Mouse (Mus musculus): Measurements from ENCODE around the gene Kcp. TPM values are rescaled to one million over a fixed set of nuclear protein-coding genes. Genes with fewer than 3 reads are reported as not detected.

Kcp gene
- polyA plus RNA-seq (2015; fragmentation: Illumina TruSeq; extraction: RNeasy Lipid Tissue Mini Kit (QIAGEN cat#74804); ENCODE audit: insufficient read depth, low read depth, low replicate concordance) = 1.1 TPM

DNA sequence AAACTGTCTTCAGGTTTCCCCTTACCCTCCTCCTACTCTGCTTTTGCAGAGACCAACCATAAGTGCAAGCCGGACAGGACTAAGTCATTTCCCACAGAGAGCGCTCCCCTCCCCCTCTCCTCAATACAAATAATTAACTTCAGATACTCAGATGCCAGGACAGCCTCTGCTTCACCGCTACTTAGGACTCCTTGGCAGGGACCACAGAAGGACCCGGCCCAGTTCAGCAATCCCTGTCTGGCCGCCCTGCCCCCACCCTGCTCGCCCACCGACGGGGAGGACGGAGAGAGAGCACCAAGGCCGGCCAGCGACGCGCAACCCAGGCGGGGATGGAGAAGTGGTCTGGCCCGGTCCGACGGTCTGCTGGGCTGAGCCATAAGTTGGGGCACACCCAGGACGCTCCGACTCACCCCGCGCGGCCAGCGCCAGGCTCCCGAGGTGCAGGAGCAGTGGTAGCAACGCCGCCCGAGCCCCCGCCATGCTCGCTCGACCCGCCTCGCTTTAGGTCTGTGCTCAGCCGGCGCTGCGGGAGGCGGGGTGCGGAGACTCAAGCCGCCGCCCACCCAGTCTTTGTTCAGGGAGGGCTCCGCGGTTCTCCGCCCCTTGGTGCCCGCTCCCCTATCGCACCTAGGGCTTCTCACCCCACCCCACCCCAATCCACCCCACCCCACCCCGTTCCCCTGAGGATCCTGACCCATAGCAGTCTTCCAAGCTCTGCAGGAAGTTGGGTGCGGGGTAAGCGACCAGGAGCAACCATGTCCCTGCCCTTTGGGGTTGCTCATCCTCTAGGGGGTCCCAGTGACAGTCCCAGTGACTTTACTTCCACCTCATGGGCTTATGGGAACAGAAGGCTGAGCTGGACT, at the start of gene Kcp:
Kcp (minus strand) TSS at position 506 of the 863 bp plus-strand sequence.

DNA sequence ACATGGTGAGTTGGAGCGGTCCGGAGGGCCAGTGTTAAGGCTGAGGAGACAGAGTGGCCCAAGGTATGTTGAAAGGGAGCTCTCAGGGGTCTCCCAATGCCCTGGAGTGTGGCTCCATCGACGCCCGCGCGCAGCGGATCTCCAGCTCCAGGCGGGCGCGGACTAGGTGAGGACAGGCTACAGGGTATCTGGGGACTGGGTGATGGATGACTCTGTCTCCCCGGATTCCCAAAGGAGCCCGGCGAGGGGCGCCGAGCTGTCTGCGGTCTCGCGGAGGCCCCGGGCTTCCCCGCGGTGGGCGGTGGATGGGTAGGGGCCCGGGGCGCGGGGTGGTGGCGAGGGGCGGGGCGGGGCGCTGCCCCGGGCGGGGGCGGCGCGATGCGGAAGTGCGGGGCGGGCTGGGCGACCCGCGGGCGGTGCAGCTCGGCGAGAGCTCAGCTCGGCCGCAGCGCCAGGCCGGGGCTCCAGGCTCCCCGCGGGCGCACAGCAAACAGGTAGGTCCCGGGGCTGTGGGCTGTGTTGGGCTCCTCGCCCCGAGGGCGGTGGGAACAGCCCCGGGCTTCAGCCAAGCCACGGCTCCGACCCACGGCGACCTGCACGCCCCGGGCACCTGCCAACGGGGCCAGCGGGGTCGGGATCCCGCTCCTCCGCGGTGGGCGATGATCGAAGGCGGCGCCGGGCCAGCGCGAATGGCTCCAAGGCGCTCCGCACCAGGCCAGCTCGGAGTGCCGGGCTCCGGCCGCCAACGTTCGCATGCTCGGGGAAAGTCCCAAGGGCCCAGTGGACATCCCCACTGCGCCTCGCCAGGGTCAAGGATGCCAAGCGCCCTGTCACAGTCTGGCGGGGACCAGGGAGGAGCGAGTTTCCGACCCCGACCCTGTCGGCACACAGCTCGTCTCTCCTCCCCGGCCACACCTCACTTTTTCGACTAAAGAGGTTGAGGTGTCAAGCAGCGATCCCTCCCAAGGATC, 18.8 kb upstream of the Kcp start, which contains the start of gene Irf5:
Irf5 (plus strand) TSS at position 345 of the 971 bp plus-strand sequence.

DNA sequence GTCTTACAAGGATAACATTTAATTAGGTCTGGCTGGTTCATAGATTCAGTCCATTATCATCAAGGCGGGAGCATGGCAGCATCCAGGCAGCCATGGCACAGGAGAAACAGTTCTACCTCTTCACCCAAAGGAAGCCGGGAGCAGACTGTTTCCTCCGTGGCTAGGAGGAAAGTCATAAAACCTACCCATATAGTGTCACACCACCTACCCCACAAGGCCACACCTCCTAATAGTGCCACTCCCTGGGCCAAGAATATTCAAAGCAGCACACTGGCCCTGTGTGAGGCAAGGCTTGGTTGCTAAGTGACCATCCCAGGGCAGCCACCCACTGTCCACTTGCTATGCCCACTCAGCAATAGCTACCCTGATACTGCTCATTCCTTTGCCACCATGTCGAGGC, 36.6 kb downstream of the Kcp start, which contains the start of gene Atp6v1fnb:
Atp6v1fnb (plus strand) TSS at position 301 of the 400 bp plus-strand sequence.

GRCm38 (mm10) chr6:29467583-29468354, 40.0 kb downstream of the Kcp start, which contains the start of gene Atp6v1f:
Gene Atp6v1f, plus strand, starts transcription at chr6:29467718.

GRCm38 (mm10) chr6:29433038-29433803, 74.5 kb downstream of the Kcp start, which contains the start of gene Flnc:
Gene Flnc, plus strand, starts transcription at chr6:29433256.

Other genes with a start within 250 kb of the Kcp start
- gene Hilpda, start 235.5 kb downstream of the Kcp start, polyA plus RNA-seq (2015; fragmentation: Illumina TruSeq; extraction: RNeasy Lipid Tissue Mini Kit (QIAGEN cat#74804); ENCODE audit: insufficient read depth, low read depth, low replicate concordance) = 2.7 TPM
- gene Fam71f2, start 228.4 kb downstream of the Kcp start, polyA plus RNA-seq (2015; fragmentation: Illumina TruSeq; extraction: RNeasy Lipid Tissue Mini Kit (QIAGEN cat#74804); ENCODE audit: insufficient read depth, low read depth, low replicate concordance) = 1.2 TPM
- gene Fam71f1, start 188.8 kb downstream of the Kcp start, polyA plus RNA-seq (2015; fragmentation: Illumina TruSeq; extraction: RNeasy Lipid Tissue Mini Kit (QIAGEN cat#74804); ENCODE audit: insufficient read depth, low read depth, low replicate concordance) = not detected
- gene Calu, start 159.9 kb downstream of the Kcp start, polyA plus RNA-seq (2015; fragmentation: Illumina TruSeq; extraction: RNeasy Lipid Tissue Mini Kit (QIAGEN cat#74804); ENCODE audit: insufficient read depth, low read depth, low replicate concordance) = 42.3 TPM
- not detected for gene Opn1sw, start 119.5 kb downstream of the Kcp start, polyA plus RNA-seq (2015; fragmentation: Illumina TruSeq; extraction: RNeasy Lipid Tissue Mini Kit (QIAGEN cat#74804); ENCODE audit: insufficient read depth, low read depth, low replicate concordance)
- gene Ccdc136, start 111.6 kb downstream of the Kcp start, polyA plus RNA-seq (2015; fragmentation: Illumina TruSeq; extraction: RNeasy Lipid Tissue Mini Kit (QIAGEN cat#74804); ENCODE audit: insufficient read depth, low read depth, low replicate concordance) = 1.1 TPM
- gene Flnc, start 74.7 kb downstream of the Kcp start, polyA plus RNA-seq (2015; fragmentation: Illumina TruSeq; extraction: RNeasy Lipid Tissue Mini Kit (QIAGEN cat#74804); ENCODE audit: insufficient read depth, low read depth, low replicate concordance) = 2.3 TPM
- 71.5 TPM for gene Atp6v1f, start 40.2 kb downstream of the Kcp start, polyA plus RNA-seq (2015; fragmentation: Illumina TruSeq; extraction: RNeasy Lipid Tissue Mini Kit (QIAGEN cat#74804); ENCODE audit: insufficient read depth, low read depth, low replicate concordance)
- gene Atp6v1fnb, start 36.5 kb downstream of the Kcp start, polyA plus RNA-seq (2015; fragmentation: Illumina TruSeq; extraction: RNeasy Lipid Tissue Mini Kit (QIAGEN cat#74804); ENCODE audit: insufficient read depth, low read depth, low replicate concordance) = not detected
- 2.5 TPM for gene Irf5, start 18.7 kb upstream of the Kcp start, polyA plus RNA-seq (2015; fragmentation: Illumina TruSeq; extraction: RNeasy Lipid Tissue Mini Kit (QIAGEN cat#74804); ENCODE audit: insufficient read depth, low read depth, low replicate concordance)
- gene Tnpo3, start 101.9 kb upstream of the Kcp start, polyA plus RNA-seq (2015; fragmentation: Illumina TruSeq; extraction: RNeasy Lipid Tissue Mini Kit (QIAGEN cat#74804); ENCODE audit: insufficient read depth, low read depth, low replicate concordance) = 14.8 TPM
- gene Tspan33, start 186.3 kb upstream of the Kcp start, polyA plus RNA-seq (2015; fragmentation: Illumina TruSeq; extraction: RNeasy Lipid Tissue Mini Kit (QIAGEN cat#74804); ENCODE audit: insufficient read depth, low read depth, low replicate concordance) = 2.7 TPM
- gene Smo, start 227.6 kb upstream of the Kcp start, polyA plus RNA-seq (2015; fragmentation: Illumina TruSeq; extraction: RNeasy Lipid Tissue Mini Kit (QIAGEN cat#74804); ENCODE audit: insufficient read depth, low read depth, low replicate concordance) = 6.9 TPM